Mouse (Mus musculus) heart, embryonic 11.5 days (tissue): Measurements from ENCODE around the gene Bank1. TPM values are rescaled to one million over a fixed set of nuclear protein-coding genes. Genes with fewer than 3 reads are reported as not detected.

Experiments used
- ATAC-seq: fragments of 200-750 bp; cut with Nextera tagmentation; replicated peaks from 2 replicates; pipeline ENCODE4 v1.8.0; 2017; ENCODE audit warnings: moderate library complexity; ENCODE audit not compliant: insufficient number of reproducible peaks, low FRiP score, low TSS enrichment
- H3K27ac ChIP-seq: fragments of 300-500 bp; sonication (generic); 2 replicates; pipeline ENCODE4 v1.5.1; 2014; ENCODE audit warnings: mild to moderate bottlenecking, low read depth, low read length
- H3K27me3 ChIP-seq: fragments of 300-500 bp; sonication (generic); 2 replicates; pipeline ENCODE4 v1.6.1; 2014; ENCODE audit warnings: mild to moderate bottlenecking, low read length, mixed read lengths; ENCODE audit not compliant: control insufficient read depth, insufficient read depth
- H3K36me3 ChIP-seq: fragments of 300-500 bp; sonication (generic); 2 replicates; pipeline ENCODE4 v1.6.1; 2014; ENCODE audit warnings: mild to moderate bottlenecking, low read length, moderate library complexity, mixed read lengths; ENCODE audit not compliant: control insufficient read depth, insufficient read depth
- H3K4me1 ChIP-seq: fragments of 300-500 bp; sonication (generic); 2 replicates; pipeline ENCODE4 v1.6.1; 2014; ENCODE audit warnings: low read length; ENCODE audit not compliant: control insufficient read depth, insufficient read depth
- H3K4me2 ChIP-seq: fragments of 300-500 bp; sonication (generic); 2 replicates; pipeline ENCODE4 v1.6.1; 2014; ENCODE audit warnings: mild to moderate bottlenecking, moderate library complexity
- H3K4me3 ChIP-seq: fragments of 300-500 bp; sonication (generic); 2 replicates; pipeline ENCODE4 v1.5.1; 2014; ENCODE audit warnings: low read depth, low read length
- H3K9ac ChIP-seq: fragments of 300-500 bp; sonication (generic); 2 replicates; pipeline ENCODE4 v1.6.1; 2014; ENCODE audit warnings: mild to moderate bottlenecking, low read depth, low read length, moderate library complexity
- H3K9me3 ChIP-seq: fragments of 300-500 bp; sonication (generic); replicated peaks from 2 replicates; pipeline ENCODE4 v1.6.1; 2016; ENCODE audit warnings: low read length; ENCODE audit not compliant: control insufficient read depth
- WGBS: fragments of 180-500 bp; shearing (Covaris S2); extraction: QIAGEN DNeasy Blood & Tissue Kit; methylation state at CpG from one replicate; pipeline ENCODE4 v1.1.7; 2014; ENCODE audit not compliant: insufficient replicate concordance; 5-methylcytosine and 5-hydroxymethylcytosine counted together
- polyA plus RNA-seq: library from polyadenylated mRNA; unstranded; fragments of >200 nt; fragmentation: Nextera tagmentation; extraction: Ambion mirVana; gene quantifications from 2 replicates; pipeline ENCODE4 v1.2.1, GENCODE M21; 2014

The Bank1 gene
- polyA plus RNA-seq, 1 experiment from 2014 or later = 0.43 TPM

GRCm38 (mm10) chr3:136244931-136245330, 80.9 kb downstream of the Bank1 start:
- H3K36me3 ChIP-seq = no peaks in the 10 kb centered on the region
- no peak overlapping the region for H3K9ac ChIP-seq
- H3K4me1 ChIP-seq = no peaks in the 10 kb centered on the region
- no peaks in the 10 kb centered on the region for H3K9me3 ChIP-seq
- WGBS = 74% methylated on average over 2 of the region's 2 CpGs
- H3K4me3 ChIP-seq = no peak overlapping the region
- no peak overlapping the region for H3K27ac ChIP-seq
- H3K4me2 ChIP-seq = no peak overlapping the region
- no peaks in the 10 kb centered on the region for H3K27me3 ChIP-seq
- no peak for ATAC-seq

GRCm38 (mm10) chr3:136238790-136239189, 87.1 kb downstream of the Bank1 start:
- Histone ChIP-seq H3K4me2 (no peak overlapping the region), H3K27ac (no peak overlapping the region), H3K9me3 (no peaks in the 10 kb centered on the region), H3K27me3 (no peaks in the 10 kb centered on the region), H3K9ac (no peak overlapping the region), H3K4me3 (no peak overlapping the region), H3K36me3 (no peaks in the 10 kb centered on the region), H3K4me1 (no peaks in the 10 kb centered on the region)
- ATAC-seq = no peak
- 67% methylated on average over 3 of the region's 3 CpGs for WGBS

GRCm38 (mm10) chr3:136233507-136233906, 92.4 kb downstream of the Bank1 start:
- H3K27me3 ChIP-seq = no peaks in the 10 kb centered on the region
- H3K4me3 ChIP-seq = no peak overlapping the region
- WGBS = 66% methylated on average over 2 of the region's 2 CpGs
- no peak overlapping the region for H3K9ac ChIP-seq
- no peaks in the 10 kb centered on the region for H3K36me3 ChIP-seq
- H3K4me2 ChIP-seq = no peak overlapping the region
- H3K27ac ChIP-seq = no peak overlapping the region
- no peak for ATAC-seq
- no peaks in the 10 kb centered on the region for H3K9me3 ChIP-seq
- no peaks in the 10 kb centered on the region for H3K4me1 ChIP-seq

- Histone ChIP-seq H3K4me1 (no peaks in the 10 kb centered on the region), H3K9me3 (no peaks in the 10 kb centered on the region), H3K27me3 (no peaks in the 10 kb centered on the region), H3K4me3 (no peak overlapping the region), H3K4me2 (no peak overlapping the region), H3K36me3 (no peaks in the 10 kb centered on the region), H3K27ac (no peak overlapping the region), H3K9ac (no peak overlapping the region)
- no peak for ATAC-seq
- 89% methylated on average over 3 of the region's 3 CpGs for WGBS
These were observed 95.2 kb downstream of the Bank1 start for GRCm38 (mm10) chr3:136230602-136231151.

GRCm38 (mm10) chr3:136189661-136190228, 136.1 kb downstream of the Bank1 start:
- Histone ChIP-seq H3K4me3 (no peak overlapping the region), H3K36me3 (no peaks in the 10 kb centered on the region), H3K4me2 (no peak overlapping the region), H3K27me3 (no peaks in the 10 kb centered on the region), H3K27ac (no peak overlapping the region), H3K9me3 (no peaks in the 10 kb centered on the region), H3K4me1 (no peaks in the 10 kb centered on the region), H3K9ac (no peak overlapping the region)
- WGBS = 71% methylated on average over 1 of the region's 1 CpGs
- no peak for ATAC-seq

GRCm38 (mm10) chr3:136186548-136187113, 139.2 kb downstream of the Bank1 start:
- no peak for ATAC-seq
- Histone ChIP-seq H3K4me3 (no peak overlapping the region), H3K9ac (no peak overlapping the region), H3K4me1 (no peaks in the 10 kb centered on the region), H3K27ac (no peak overlapping the region), H3K27me3 (no peaks in the 10 kb centered on the region), H3K4me2 (no peak overlapping the region), H3K36me3 (no peaks in the 10 kb centered on the region), H3K9me3 (no peaks in the 10 kb centered on the region)
- 83% methylated on average over 3 of the region's 3 CpGs for WGBS

GRCm38 (mm10) chr3:136171631-136172030, 154.2 kb downstream of the Bank1 start:
- Histone ChIP-seq H3K4me2 (no peak overlapping the region), H3K4me1 (no peaks in the 10 kb centered on the region), H3K27ac (no peak overlapping the region), H3K4me3 (no peak overlapping the region), H3K9ac (no peak overlapping the region), H3K36me3 (no peaks in the 10 kb centered on the region), H3K27me3 (no peaks in the 10 kb centered on the region), H3K9me3 (no peaks in the 10 kb centered on the region)
- ATAC-seq = no peak

GRCm38 (mm10) chr3:136168071-136168470, 157.8 kb downstream of the Bank1 start:
- Histone ChIP-seq H3K4me2 (no peak overlapping the region), H3K4me1 (no peaks in the 10 kb centered on the region), H3K27me3 (no peaks in the 10 kb centered on the region), H3K4me3 (no peak overlapping the region), H3K27ac (no peak overlapping the region), H3K36me3 (no peaks in the 10 kb centered on the region), H3K9me3 (no peaks in the 10 kb centered on the region), H3K9ac (no peak overlapping the region)
- ATAC-seq = no peak
- WGBS = 69% methylated on average over 4 of the region's 4 CpGs

- no peak for ATAC-seq
- Histone ChIP-seq H3K9ac (no peak overlapping the region), H3K36me3 (no peaks in the 10 kb centered on the region), H3K9me3 (no peaks in the 10 kb centered on the region), H3K4me2 (no peak overlapping the region), H3K27me3 (no peaks in the 10 kb centered on the region), H3K27ac (no peak overlapping the region), H3K4me1 (no peaks in the 10 kb centered on the region), H3K4me3 (no peak overlapping the region)
- 79% methylated on average over 4 of the region's 4 CpGs for WGBS
These were observed 159.2 kb downstream of the Bank1 start for GRCm38 (mm10) chr3:136166671-136167070.
